Mouse (Mus musculus) bone marrow, adult 2 months (tissue): ENCODE measurements around the gene Acad10. TPM values are rescaled to one million over a fixed set of nuclear protein-coding genes. Genes with fewer than 3 reads are reported as not detected.

ENCODE experiments used
- H3K27ac ChIP-seq: fragments of 200-500 bp; 2 replicates; pipeline ENCODE4 v1.5.1; 2012; ENCODE audit warnings: low read depth, mild to moderate bottlenecking, control low read depth, inconsistent platforms, low read length; ENCODE audit not compliant: control insufficient read depth, poor library complexity, insufficient read depth
- H3K4me1 ChIP-seq: fragments of 200-500 bp; 2 replicates; pipeline ENCODE4 v1.6.1; 2011; ENCODE audit warnings: low read length; ENCODE audit not compliant: control insufficient read depth, insufficient read depth
- H3K4me3 ChIP-seq: fragments of 200-500 bp; replicated peaks from 2 replicates; pipeline ENCODE3; 2011; ENCODE audit warnings: mild to moderate bottlenecking, low read depth, low read length, control low read depth; ENCODE audit not compliant: control insufficient read depth
- CTCF ChIP-seq: fragments of 200-500 bp; IDR thresholded peaks from 2 replicates; pipeline ENCODE4 v1.5.1; 2011; ENCODE audit warnings: low read length, control low read depth; ENCODE audit not compliant: control insufficient read depth, insufficient read depth
- POLR2A ChIP-seq: fragments of 200-500 bp; IDR thresholded peaks from 2 replicates; pipeline ENCODE4 v1.6.1; 2011; ENCODE audit warnings: low read depth, mild to moderate bottlenecking, control low read depth, low read length, borderline replicate concordance; ENCODE audit not compliant: control insufficient read depth
- WGBS: fragments of 180-500 bp; shearing (Covaris S2); methylation state at CpG from one replicate; pipeline ENCODE4 v1.1.7; 2018; 5-methylcytosine and 5-hydroxymethylcytosine counted together
- polyA plus RNA-seq: library from polyadenylated mRNA; stranded (reverse); fragments of >200 nt; gene quantifications from 2 replicates; pipeline ENCODE4 v1.2.4, GENCODE M21; 2011; ENCODE audit warnings: low replicate concordance; ENCODE audit not compliant: missing spikeins, insufficient read depth, insufficient read length

Gene Acad10
- polyA plus RNA-seq, 1 experiment: 8.6 TPM

DNA sequence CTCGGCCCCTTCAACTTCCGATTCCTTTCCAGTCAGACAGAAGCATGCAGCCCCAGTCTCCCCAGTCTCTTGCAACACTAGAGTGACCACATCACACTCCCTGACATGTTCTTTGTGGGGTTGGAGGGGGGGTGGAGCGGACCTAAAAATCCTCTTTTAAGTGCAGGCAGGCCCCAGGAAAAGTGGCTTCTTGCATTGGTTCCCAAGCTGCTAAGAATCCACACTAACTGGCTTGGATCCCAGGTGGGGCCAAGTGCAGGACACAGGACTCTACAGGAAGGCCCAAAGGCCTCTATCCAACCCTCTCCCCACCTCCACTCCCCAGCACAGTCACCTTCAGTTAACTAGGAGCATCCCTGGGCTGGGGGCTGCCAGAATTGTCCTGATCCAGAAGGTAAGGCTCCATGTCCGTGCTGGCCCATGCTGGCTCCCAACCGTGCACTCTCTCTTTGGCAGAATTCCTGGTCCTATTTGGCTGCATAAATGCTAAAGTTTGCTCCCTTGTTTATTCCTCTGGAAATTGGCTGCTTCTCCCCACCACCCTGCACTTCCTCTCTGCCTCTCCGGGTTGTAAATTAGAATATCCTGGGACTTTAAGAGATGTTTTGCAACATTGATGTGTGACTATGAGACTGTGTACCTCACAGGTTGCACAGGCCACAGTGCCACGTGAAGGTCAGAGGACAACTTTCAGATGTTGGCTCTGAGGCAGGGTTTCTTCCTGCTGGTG is 30.3 kb upstream of the Acad10 start:
- H3K4me3 ChIP-seq: no peak overlapping the region
- H3K4me1 ChIP-seq: no peaks in the 10 kb centered on the region
- no peak overlapping the region for H3K27ac ChIP-seq
- 62% methylated on average over 7 of the region's 7 CpGs for WGBS
- no peak for TF ChIP-seq CTCF
- no peak for TF ChIP-seq POLR2A

DNA sequence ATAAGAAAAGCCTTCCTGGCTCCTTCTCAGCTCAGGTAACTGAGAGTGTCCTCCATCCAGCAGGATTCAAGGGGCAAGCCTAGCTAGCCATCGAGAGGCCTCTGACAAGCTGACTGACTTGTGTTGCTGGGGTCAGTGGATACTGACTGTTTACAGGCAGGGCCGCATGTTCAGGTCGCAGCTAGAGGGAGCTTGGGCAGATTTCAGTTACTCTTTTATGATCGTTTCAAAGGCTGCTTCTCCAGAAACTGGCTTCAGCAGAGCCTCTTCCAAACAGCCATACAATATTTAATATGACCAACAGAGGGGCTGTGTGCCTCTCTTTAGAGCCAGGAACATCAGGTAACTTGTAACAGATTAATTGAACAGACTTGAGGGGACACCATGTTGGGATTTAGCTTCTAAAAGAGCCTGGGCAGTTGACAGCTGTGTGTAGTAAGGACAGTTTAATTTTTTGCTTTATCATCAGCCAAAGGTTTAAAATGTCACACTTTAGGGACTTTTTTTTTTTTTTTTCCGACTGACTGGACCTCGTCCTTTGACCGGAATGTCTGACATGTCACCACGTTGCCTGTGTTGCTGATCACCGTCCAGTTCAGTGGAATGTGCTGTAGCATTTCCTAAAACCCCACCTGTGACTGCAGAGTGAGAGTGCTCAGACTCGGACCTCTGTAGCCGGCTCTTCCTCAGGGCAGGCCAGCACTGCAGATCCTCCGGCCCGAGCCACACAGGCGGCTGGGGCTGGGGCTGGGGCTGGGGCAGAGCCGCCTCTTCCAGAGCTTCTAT is 26.0 kb upstream of the Acad10 start:
- WGBS: 88% methylated on average over 15 of the region's 15 CpGs
- Histone ChIP-seq H3K4me3 (no peak overlapping the region), H3K4me1 (no peaks in the 10 kb centered on the region), H3K27ac (no peak overlapping the region)
- no peak for TF ChIP-seq CTCF
- no peak for TF ChIP-seq POLR2A

DNA sequence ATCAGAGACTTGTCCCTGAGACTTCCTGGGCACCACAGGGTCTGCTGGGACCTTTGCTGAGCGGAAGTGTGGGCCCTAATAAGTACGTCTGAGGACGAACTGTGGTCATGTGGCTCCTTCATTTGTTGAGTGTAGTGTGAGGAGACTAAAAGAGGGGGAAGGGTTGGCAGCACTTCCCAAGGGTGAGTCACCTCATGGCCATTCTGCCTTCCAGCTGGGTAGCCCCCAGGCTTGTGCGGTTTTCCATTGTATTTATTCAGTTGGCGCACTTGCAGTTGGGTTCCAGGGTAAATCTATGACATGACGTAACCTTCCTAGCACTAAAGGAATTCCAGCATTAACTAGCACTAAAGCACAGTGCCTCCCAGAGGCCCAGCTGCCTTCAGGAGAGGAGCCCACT is 25.2 kb upstream of the Acad10 start:
- Histone ChIP-seq H3K4me3 (no peak overlapping the region), H3K4me1 (no peaks in the 10 kb centered on the region), H3K27ac (no peak overlapping the region)
- TF ChIP-seq CTCF (no peak), POLR2A (no peak)
- WGBS: 92% methylated on average over 6 of the region's 6 CpGs

DNA sequence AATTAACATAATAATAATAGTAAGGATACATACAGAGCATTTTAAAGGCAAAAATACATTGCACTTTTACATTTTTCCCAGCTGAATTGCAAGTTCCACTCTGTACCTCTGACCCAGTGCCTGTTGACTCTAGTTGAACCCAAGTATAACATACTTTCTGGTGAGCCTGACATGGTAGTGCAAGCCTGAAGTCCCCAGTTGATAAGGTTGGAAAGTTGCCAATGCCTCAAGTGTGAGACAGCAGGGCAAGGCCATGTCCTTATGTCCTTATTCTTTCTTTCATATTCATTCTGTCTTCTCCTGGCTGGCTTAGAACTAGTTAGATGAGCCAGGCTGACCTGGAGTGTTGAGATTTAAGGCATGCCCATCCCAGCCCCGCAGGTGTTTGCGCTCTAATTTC is 21.9 kb upstream of the Acad10 start:
- TF ChIP-seq CTCF (no peak), POLR2A (no peak)
- no peak overlapping the region for H3K4me3 ChIP-seq
- no peaks in the 10 kb centered on the region for H3K4me1 ChIP-seq
- WGBS: 98% methylated on average over 2 of the region's 2 CpGs
- H3K27ac ChIP-seq: no peak overlapping the region

DNA sequence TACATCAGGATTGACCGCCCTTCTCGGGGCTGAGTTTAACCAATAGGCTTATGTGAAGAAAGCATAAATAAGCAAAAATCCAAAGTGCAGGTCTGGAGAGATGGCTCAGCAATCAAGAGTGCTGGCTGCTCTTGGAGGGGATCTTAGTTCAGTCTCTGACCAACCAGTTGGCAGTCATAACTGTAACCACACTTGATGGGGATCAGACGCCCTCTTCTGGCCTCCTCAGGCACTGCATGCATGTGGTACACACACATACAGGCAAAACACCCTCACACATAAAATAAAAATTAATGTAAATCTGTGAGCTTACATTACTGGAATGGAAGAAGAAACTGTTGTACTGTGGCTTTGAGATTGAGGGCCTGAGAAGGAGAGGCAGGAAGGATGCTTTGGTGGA is 10.1 kb upstream of the Acad10 start:
- no peak overlapping the region for H3K27ac ChIP-seq
- 83% methylated on average over 3 of the region's 3 CpGs for WGBS
- H3K4me3 ChIP-seq: no peak overlapping the region
- H3K4me1 ChIP-seq: no peaks in the 10 kb centered on the region
- TF ChIP-seq CTCF (peak; percentile 69), POLR2A (no peak)

DNA sequence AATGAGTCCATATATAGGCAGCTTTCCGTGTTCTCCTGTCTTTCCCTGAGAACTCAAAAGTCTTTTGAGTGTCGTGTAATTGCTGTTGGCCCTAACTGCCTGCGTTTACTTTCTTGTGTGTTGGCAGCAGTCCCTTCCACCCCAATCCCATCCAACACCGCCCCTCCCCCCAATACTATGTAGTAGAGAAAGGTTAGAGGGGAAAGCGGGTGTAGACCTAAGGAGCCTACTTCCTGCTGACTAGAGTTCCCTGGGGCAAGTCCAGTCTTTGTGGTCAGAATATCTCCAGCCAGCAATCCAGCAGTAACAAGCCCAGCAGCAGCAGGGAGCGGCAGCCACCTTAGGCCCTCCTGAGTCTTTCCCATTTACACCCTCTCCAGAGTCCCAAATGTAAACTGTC is 8.1 kb upstream of the Acad10 start:
- Histone ChIP-seq H3K4me3 (no peak overlapping the region), H3K27ac (no peak overlapping the region), H3K4me1 (no peaks in the 10 kb centered on the region)
- WGBS: 82% methylated on average over 6 of the region's 6 CpGs
- TF ChIP-seq CTCF: no peak
- no peak for TF ChIP-seq POLR2A

DNA sequence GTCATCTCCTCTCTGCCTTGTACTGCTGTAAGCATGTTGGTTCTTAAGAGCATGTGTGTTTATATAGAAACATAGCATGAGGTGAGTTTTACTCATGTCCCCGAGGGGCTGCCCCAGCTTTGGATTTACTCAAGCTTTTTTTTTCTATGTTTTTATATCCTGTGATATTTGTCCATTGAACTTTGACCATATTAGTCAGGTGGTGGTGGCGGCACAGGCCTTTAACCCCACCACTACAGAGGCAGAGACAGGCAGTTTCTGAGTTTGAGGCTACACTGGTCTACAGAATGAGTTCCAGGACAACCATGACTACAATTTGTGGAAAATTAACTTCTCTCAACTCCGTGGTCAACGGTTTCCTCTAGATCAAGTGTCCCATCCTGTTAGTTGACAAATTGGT is 6.8 kb upstream of the Acad10 start:
- H3K27ac ChIP-seq: no peak overlapping the region
- no peak overlapping the region for H3K4me3 ChIP-seq
- TF ChIP-seq CTCF (no peak), POLR2A (no peak)
- WGBS: 64% methylated on average over 4 of the region's 4 CpGs
- H3K4me1 ChIP-seq: no peaks in the 10 kb centered on the region; the same call in 1 of the 2 replicates

DNA sequence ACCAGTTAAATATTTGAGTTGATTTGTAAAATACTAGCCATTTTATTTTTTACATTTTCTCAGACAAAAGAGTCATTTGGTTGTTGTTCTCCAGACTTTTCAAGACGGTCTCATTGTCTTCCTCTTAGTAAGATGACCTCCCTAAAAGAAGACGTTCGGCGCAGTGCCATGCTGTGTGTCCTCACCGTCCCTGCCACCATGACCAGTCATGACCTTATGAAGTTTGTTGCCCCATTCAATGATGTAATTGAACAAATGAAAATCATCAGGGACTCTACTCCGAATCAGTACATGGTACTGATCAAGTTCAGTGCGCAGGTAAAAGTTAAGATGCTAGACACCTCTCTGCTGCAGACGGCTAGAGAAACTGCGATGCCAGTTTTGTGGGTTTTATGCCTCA is 4.7 kb upstream of the Acad10 start:
- H3K4me1 ChIP-seq: peaks cover 2% of the 10 kb centered on the region; the same call in 1 of the 2 replicates
- no peak for TF ChIP-seq POLR2A
- no peak for TF ChIP-seq CTCF
- H3K4me3 ChIP-seq: no peak overlapping the region
- no peak overlapping the region for H3K27ac ChIP-seq
- 93% methylated on average over 9 of the region's 9 CpGs for whole genome bisulfite sequencing
